Mouse (Mus musculus): Measurements from ENCODE around the gene March4.

March4 gene

GRCm38 (mm10) chr1:72530516-72531196 is 6.1 kb downstream of the March4 start:
- no peak for DNase-seq (ENCODE audit: low spot score)

- DNase-seq (ENCODE audit: low spot score), result no peak
Measured at GRCm38 (mm10) chr1:72529192-72529591, 7.5 kb downstream of the March4 start.

GRCm38 (mm10) chr1:72523601-72524000 is 13.1 kb downstream of the March4 start:
- DNase-seq (ENCODE audit: low spot score), result no peak

- no peak for DNase-seq (ENCODE audit: low spot score)
Measured at GRCm38 (mm10) chr1:72510778-72511520, 25.8 kb downstream of the March4 start.

- DNase-seq (ENCODE audit: low spot score), result no peak
Measured at GRCm38 (mm10) chr1:72509551-72509950, 27.2 kb downstream of the March4 start.

GRCm38 (mm10) chr1:72507670-72508069 is 29.1 kb downstream of the March4 start:
- DNase-seq (ENCODE audit: low spot score), result no peak

GRCm38 (mm10) chr1:72506202-72506601 is 30.5 kb downstream of the March4 start:
- no peak for DNase-seq (ENCODE audit: low spot score)

- no peak for DNase-seq (ENCODE audit: low spot score)
Measured at GRCm38 (mm10) chr1:72497609-72498008, 39.1 kb downstream of the March4 start.

GRCm38 (mm10) chr1:72493454-72493853 is 43.3 kb downstream of the March4 start:
- no peak for DNase-seq (ENCODE audit: low spot score)

- no peak for DNase-seq (ENCODE audit: low spot score)
Measured at GRCm38 (mm10) chr1:72492666-72493065, 44.1 kb downstream of the March4 start.

GRCm38 (mm10) chr1:72491307-72491706 is 45.4 kb downstream of the March4 start:
- no peak for DNase-seq (ENCODE audit: low spot score)

GRCm38 (mm10) chr1:72490801-72491200 is 45.9 kb downstream of the March4 start:
- DNase-seq (ENCODE audit: low spot score), result no peak

- DNase-seq (ENCODE audit: low spot score), result no peak
Measured at GRCm38 (mm10) chr1:72490193-72490592, 46.5 kb downstream of the March4 start.

- DNase-seq (ENCODE audit: low spot score), result no peak
Measured at GRCm38 (mm10) chr1:72476594-72476993, 60.1 kb downstream of the March4 start.

GRCm38 (mm10) chr1:72469075-72469474 is 67.7 kb downstream of the March4 start:
- DNase-seq (ENCODE audit: low spot score), result no peak

- DNase-seq (ENCODE audit: low spot score), result no peak
Measured at GRCm38 (mm10) chr1:72468466-72469003, 68.2 kb downstream of the March4 start.

- no peak for DNase-seq (ENCODE audit: low spot score)
Measured at GRCm38 (mm10) chr1:72464926-72465583, 71.7 kb downstream of the March4 start.

- no peak for DNase-seq (ENCODE audit: low spot score)
Measured at GRCm38 (mm10) chr1:72462516-72462915, 74.2 kb downstream of the March4 start.

GRCm38 (mm10) chr1:72457652-72458051 is 79.1 kb downstream of the March4 start:
- no peak for DNase-seq (ENCODE audit: low spot score)

- no peak for DNase-seq (ENCODE audit: low spot score)
Measured at GRCm38 (mm10) chr1:72455923-72456322, 80.8 kb downstream of the March4 start.

- no peak for DNase-seq (ENCODE audit: low spot score)
Measured at GRCm38 (mm10) chr1:72454733-72455201, 82.0 kb downstream of the March4 start.

- DNase-seq (ENCODE audit: low spot score), result no peak
Measured at GRCm38 (mm10) chr1:72452839-72453238, 83.9 kb downstream of the March4 start.

- no peak for DNase-seq (ENCODE audit: low spot score)
Measured at GRCm38 (mm10) chr1:72450790-72451189, 85.9 kb downstream of the March4 start.
